Mouse (Mus musculus): Measurements from ENCODE around the gene Dao.

Dao gene

GRCm38 (mm10) chr5:114067982-114068381, 64.5 kb downstream of the Dao start:
- DNase-seq (ENCODE audit: low spot score in 2 of 2), result no peak

DNA sequence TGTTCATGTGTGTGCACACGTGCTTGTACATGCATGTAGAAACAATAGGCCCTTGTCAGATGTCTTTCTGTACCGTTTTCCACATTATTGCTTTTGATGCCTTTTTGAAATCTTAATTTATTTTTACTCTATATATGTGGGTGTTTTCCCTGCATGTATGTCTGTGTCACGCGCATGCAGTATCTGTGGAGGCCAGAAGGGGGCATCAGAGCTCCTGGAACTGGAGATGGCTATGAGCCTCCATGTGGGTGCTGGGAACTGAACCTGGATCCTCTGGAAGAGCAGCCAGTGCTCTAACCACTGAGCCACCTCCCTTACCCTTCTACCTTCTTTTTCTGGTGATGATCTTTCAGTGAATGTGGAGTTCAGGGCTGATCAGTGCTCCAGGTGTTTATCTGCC, 67.4 kb downstream of the Dao start:
- no peak for DNase-seq (ENCODE audit: low spot score in 2 of 2)

DNA sequence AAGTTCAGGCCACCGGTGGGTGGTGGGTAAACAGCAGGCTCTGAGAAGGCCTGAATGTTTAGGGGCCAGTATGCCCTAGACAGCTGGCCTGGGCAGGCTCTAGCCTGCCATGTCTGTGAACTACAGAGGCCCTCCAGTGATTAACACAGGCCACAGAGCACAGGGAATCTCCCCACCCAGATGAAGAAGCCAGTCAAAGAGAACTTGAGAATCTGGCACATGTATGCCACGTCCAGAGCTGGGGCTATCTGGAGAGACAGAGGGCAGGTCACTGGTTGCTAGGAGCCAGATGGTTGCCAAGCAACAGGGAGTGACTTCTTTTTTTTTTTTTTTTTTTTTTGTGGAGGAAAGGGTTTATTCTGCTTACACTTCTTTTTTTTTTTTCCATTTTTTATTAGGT, 68.8 kb downstream of the Dao start:
- no peak for DNase-seq (ENCODE audit: low spot score in 2 of 2)

All from thymus, postnatal 10 days (tissue).